Mouse (Mus musculus) kidney, embryonic 16.5 days (tissue): ENCODE data around the gene Stx17. TPM values are rescaled to one million over a fixed set of nuclear protein-coding genes. Genes with fewer than 3 reads are reported as not detected.

Experiments
- ATAC-seq: fragments of 200-750 bp; cut with Nextera tagmentation; 2 replicates; pipeline ENCODE4 v1.8.0; 2017; ENCODE audit warnings: moderate TSS enrichment; ENCODE audit not compliant: low FRiP score, low TSS enrichment
- H3K27ac ChIP-seq: fragments of 300-500 bp; sonication (generic); 2 replicates; pipeline ENCODE4 v1.5.1; 2014; ENCODE audit warnings: low read length
- H3K27me3 ChIP-seq: fragments of 300-500 bp; sonication (generic); 2 replicates; pipeline ENCODE4 v1.6.1; 2014; ENCODE audit warnings: low read length, control low read depth, mixed read lengths; ENCODE audit not compliant: insufficient read depth
- H3K36me3 ChIP-seq: fragments of 300-500 bp; sonication (generic); 2 replicates; pipeline ENCODE4 v1.6.1; 2014; ENCODE audit warnings: low read length, control low read depth, mixed read lengths; ENCODE audit not compliant: insufficient read depth
- H3K4me1 ChIP-seq: fragments of 300-500 bp; sonication (generic); 2 replicates; pipeline ENCODE4 v1.6.1; 2014; ENCODE audit warnings: low read length, control low read depth, mixed read lengths; ENCODE audit not compliant: insufficient read depth
- H3K4me2 ChIP-seq: fragments of 300-500 bp; sonication (generic); replicated peaks from 2 replicates; pipeline ENCODE4 v1.6.1; 2014; ENCODE audit warnings: low read depth, low read length
- H3K4me3 ChIP-seq: fragments of 300-500 bp; sonication (generic); 2 replicates; pipeline ENCODE4 v1.5.1; 2014; ENCODE audit warnings: mild to moderate bottlenecking, low read length
- H3K9ac ChIP-seq: fragments of 300-500 bp; sonication (generic); replicated peaks from 2 replicates; pipeline ENCODE4 v1.6.1; 2014; ENCODE audit warnings: low read length
- H3K9me3 ChIP-seq: fragments of 300-500 bp; sonication (generic); 2 replicates; pipeline ENCODE4 v1.6.1; 2016; ENCODE audit warnings: low read length, control low read depth
- WGBS: fragments of 180-500 bp; shearing (Covaris S2); extraction: QIAGEN DNeasy Blood & Tissue Kit; methylation state at CpG from one replicate; pipeline ENCODE4 v1.1.7; 2014; 5-methylcytosine and 5-hydroxymethylcytosine counted together
- polyA plus RNA-seq: library from polyadenylated mRNA; unstranded; fragments of >200 nt; fragmentation: Nextera tagmentation; extraction: Ambion mirVana; gene quantifications from 2 replicates; pipeline ENCODE4 v1.2.1, GENCODE M21; 2015

The Stx17 gene
- polyA plus RNA-seq, 1 experiment from 2014 or later, result 23.6 TPM

- H3K36me3 ChIP-seq, result no peaks in the 10 kb centered on the region
- peak; percentile 35; the same call in 1 of the 2 replicates for ATAC-seq
- no peaks in the 10 kb centered on the region for H3K9me3 ChIP-seq
- H3K9ac ChIP-seq, result no peak overlapping the region
- no peaks in the 10 kb centered on the region for H3K27me3 ChIP-seq
- 78% methylated on average over 2 of the region's 2 CpGs for WGBS
- H3K4me3 ChIP-seq, result no peak overlapping the region
- H3K4me2 ChIP-seq, result no peak overlapping the region
- no peak overlapping the region for H3K27ac ChIP-seq
- H3K4me1 ChIP-seq, result no peaks in the 10 kb centered on the region
These were observed 22.7 kb upstream of the Stx17 start for GRCm38 (mm10) chr4:48101981-48102380.

- 81% methylated on average over 5 of the region's 5 CpGs for WGBS
- H3K9me3 ChIP-seq, result no peaks in the 10 kb centered on the region
- H3K27ac ChIP-seq, result no peak overlapping the region
- no peak overlapping the region for H3K4me2 ChIP-seq
- no peaks in the 10 kb centered on the region for H3K27me3 ChIP-seq
- H3K4me3 ChIP-seq, result no peak overlapping the region
- no peaks in the 10 kb centered on the region for H3K36me3 ChIP-seq
- no peak for ATAC-seq
- H3K4me1 ChIP-seq, result no peaks in the 10 kb centered on the region
- no peak overlapping the region for H3K9ac ChIP-seq
These were observed 19.3 kb upstream of the Stx17 start for GRCm38 (mm10) chr4:48105387-48105786.

DNA sequence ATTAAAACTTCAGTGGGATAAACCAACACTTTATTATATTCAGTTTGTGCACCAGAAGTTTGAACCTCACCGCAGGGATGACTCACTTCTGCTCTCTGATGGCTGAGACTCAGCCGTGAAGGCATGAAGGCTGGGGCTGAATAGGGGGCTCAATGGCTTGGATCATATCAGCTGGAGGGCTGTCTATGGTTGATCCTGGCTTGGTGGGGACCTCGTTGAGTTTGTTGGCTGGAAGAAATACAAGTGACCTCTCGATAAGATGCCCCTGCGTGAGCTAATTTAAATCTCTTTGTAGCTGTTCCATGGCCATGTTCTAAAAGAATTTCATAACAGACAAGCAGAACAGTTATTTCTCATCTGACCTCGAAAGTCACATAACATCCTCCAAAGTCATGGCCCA is 17.6 kb upstream of the Stx17 start:
- Histone ChIP-seq H3K27me3 (no peaks in the 10 kb centered on the region), H3K4me3 (no peak overlapping the region), H3K9me3 (no peaks in the 10 kb centered on the region), H3K27ac (no peak overlapping the region), H3K36me3 (no peaks in the 10 kb centered on the region), H3K4me1 (no peaks in the 10 kb centered on the region), H3K4me2 (no peak overlapping the region), H3K9ac (no peak overlapping the region)
- 83% methylated on average over 6 of the region's 6 CpGs for WGBS
- ATAC-seq, result no peak

GRCm38 (mm10) chr4:48108591-48108990 is 16.1 kb upstream of the Stx17 start:
- H3K4me1 ChIP-seq, result no peaks in the 10 kb centered on the region
- H3K36me3 ChIP-seq, result no peaks in the 10 kb centered on the region
- WGBS, result 71% methylated on average over 2 of the region's 2 CpGs
- H3K27ac ChIP-seq, result no peak overlapping the region
- no peak for ATAC-seq
- H3K9ac ChIP-seq, result no peak overlapping the region
- no peak overlapping the region for H3K4me2 ChIP-seq
- H3K4me3 ChIP-seq, result no peak overlapping the region
- H3K9me3 ChIP-seq, result no peaks in the 10 kb centered on the region
- no peaks in the 10 kb centered on the region for H3K27me3 ChIP-seq

- H3K4me3 ChIP-seq, result no peak overlapping the region
- H3K27me3 ChIP-seq, result no peaks in the 10 kb centered on the region
- H3K9ac ChIP-seq, result no peak overlapping the region
- ATAC-seq, result no peak
- no peaks in the 10 kb centered on the region for H3K9me3 ChIP-seq
- no peaks in the 10 kb centered on the region for H3K4me1 ChIP-seq
- no peak overlapping the region for H3K27ac ChIP-seq
- 70% methylated on average over 3 of the region's 3 CpGs for WGBS
- H3K4me2 ChIP-seq, result no peak overlapping the region
- H3K36me3 ChIP-seq, result no peaks in the 10 kb centered on the region
These were observed 14.4 kb upstream of the Stx17 start for GRCm38 (mm10) chr4:48110331-48110730.

DNA sequence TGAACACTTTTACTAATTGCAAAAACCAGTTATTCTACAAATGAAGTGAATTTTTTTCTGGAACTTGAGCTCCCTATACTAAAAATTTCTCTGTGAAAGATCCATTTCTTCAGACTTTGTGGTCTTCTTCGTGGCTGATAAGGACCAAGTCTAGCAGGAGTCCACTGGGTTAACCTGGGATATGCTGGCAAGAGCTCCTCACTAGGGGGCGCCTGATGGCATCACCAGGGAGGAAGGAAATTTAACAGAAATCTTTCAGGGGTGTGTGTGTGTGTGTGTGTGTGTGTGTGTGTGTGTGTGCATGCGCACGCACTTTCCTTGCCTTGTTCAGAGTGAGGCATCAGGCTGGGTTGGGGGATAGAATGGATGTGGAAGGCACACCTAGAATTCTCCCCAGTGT is 8.5 kb upstream of the Stx17 start:
- no peak overlapping the region for H3K4me3 ChIP-seq
- no peak overlapping the region for H3K4me2 ChIP-seq
- H3K9ac ChIP-seq, result no peak overlapping the region
- no peaks in the 10 kb centered on the region for H3K9me3 ChIP-seq
- no peaks in the 10 kb centered on the region for H3K36me3 ChIP-seq
- no peak overlapping the region for H3K27ac ChIP-seq
- WGBS, result 63% methylated on average over 4 of the region's 4 CpGs
- H3K4me1 ChIP-seq, result no peaks in the 10 kb centered on the region
- ATAC-seq, result no peak
- no peaks in the 10 kb centered on the region; the same call in 1 of the 2 replicates for H3K27me3 ChIP-seq

DNA sequence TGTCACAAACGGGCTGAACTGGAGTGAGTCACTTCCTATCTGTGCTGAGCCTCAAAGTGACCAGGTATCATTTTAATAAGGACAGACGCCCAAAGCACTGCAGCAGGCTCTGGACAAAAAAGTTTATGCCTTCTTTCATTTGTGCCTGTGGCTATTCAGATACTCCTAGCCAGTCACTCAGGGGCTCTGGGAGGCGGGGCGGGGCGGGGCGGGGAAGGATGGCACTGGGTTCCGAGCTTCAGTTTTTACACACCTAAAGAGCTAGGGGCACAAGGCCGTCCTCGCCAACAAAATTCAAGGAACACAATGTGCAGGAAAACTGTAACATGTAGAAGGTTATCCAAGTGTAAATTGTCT is 321 bp upstream of the Stx17 start:
- ATAC-seq, result peak; percentile 90
- no peaks in the 10 kb centered on the region for H3K9me3 ChIP-seq
- no peaks in the 10 kb centered on the region for H3K36me3 ChIP-seq
- H3K4me1 ChIP-seq, result 0 out of 2 replicates have a peak, but pooled peaks cover 3% of the 10 kb centered on the region
- no peak overlapping the region for H3K9ac ChIP-seq
- H3K4me3 ChIP-seq, result peak overlapping the region; percentile 83
- WGBS, result 9% methylated on average over 9 of the region's 9 CpGs
- no peak overlapping the region for H3K27ac ChIP-seq
- no peaks in the 10 kb centered on the region; the same call in 1 of the 2 replicates for H3K27me3 ChIP-seq
- H3K4me2 ChIP-seq, result peak overlapping the region; percentile 79

DNA sequence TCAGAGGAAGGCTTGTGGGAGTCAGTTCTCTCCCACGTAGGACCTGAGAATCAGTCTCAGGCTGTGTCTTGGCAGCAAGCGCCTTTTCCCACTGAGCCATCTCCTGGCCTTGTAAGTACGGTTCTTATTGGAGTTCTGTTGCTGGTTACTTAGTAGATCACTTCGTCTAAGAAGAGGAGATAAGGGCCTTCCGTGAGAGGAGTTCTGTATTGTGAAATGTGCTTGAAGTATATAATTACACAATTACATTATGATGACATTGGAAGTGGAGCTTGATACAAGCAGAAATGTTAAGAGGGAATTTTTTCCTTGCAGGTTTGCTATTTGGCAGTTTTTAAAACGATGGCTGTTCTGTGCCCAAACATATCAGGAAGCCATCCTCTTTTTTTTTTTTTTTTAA is 5.6 kb downstream of the Stx17 start:
- ATAC-seq, result no peak
- WGBS, result 89% methylated on average over 6 of the region's 6 CpGs

GRCm38 (mm10) chr4:48131606-48132005 is 6.9 kb downstream of the Stx17 start:
- no peaks in the 10 kb centered on the region for H3K4me1 ChIP-seq
- no peak overlapping the region for H3K4me2 ChIP-seq
- H3K27me3 ChIP-seq, result no peaks in the 10 kb centered on the region
- peaks cover 7% of the 10 kb centered on the region; the same call in 1 of the 2 replicates for H3K36me3 ChIP-seq
- H3K27ac ChIP-seq, result no peak overlapping the region
- ATAC-seq, result no peak
- 93% methylated on average over 9 of the region's 9 CpGs for WGBS
- no peak overlapping the region for H3K9ac ChIP-seq
- no peaks in the 10 kb centered on the region for H3K9me3 ChIP-seq
- no peak overlapping the region for H3K4me3 ChIP-seq

More for the DNA sequence above, 5.6 kb downstream of the Stx17 start:
- H3K9ac ChIP-seq, result no peak overlapping the region
- peaks cover 7% of the 10 kb centered on the region; the same call in 1 of the 2 replicates for H3K36me3 ChIP-seq
- no peaks in the 10 kb centered on the region for H3K27me3 ChIP-seq
- H3K27ac ChIP-seq, result no peak overlapping the region
- 0 out of 2 replicates have a peak, but pooled peaks cover 2% of the 10 kb centered on the region for H3K4me1 ChIP-seq
- no peak overlapping the region for H3K4me2 ChIP-seq
- no peak overlapping the region for H3K4me3 ChIP-seq
- no peaks in the 10 kb centered on the region for H3K9me3 ChIP-seq

GRCm38 (mm10) chr4:48132721-48133120 is 8.0 kb downstream of the Stx17 start:
- Histone ChIP-seq H3K36me3 (peaks cover 7% of the 10 kb centered on the region; the same call in 1 of the 2 replicates), H3K27ac (no peak overlapping the region), H3K4me2 (no peak overlapping the region), H3K9me3 (no peaks in the 10 kb centered on the region), H3K4me1 (no peaks in the 10 kb centered on the region), H3K9ac (no peak overlapping the region), H3K4me3 (no peak overlapping the region), H3K27me3 (no peaks in the 10 kb centered on the region)
- no peak for ATAC-seq
- 85% methylated on average over 3 of the region's 3 CpGs for WGBS
